Mouse (Mus musculus) testis, adult 2 months (tissue): ENCODE measurements around the gene Sowahc.

Experiments used
- CTCF ChIP-seq: fragments of 200-500 bp; IDR thresholded peaks from 2 replicates; pipeline ENCODE4 v1.5.1; 2012; ENCODE audit warnings: low read depth, mild to moderate bottlenecking, inconsistent platforms, low read length, moderate library complexity; ENCODE audit not compliant: control insufficient read depth, insufficient read depth, insufficient replicate concordance
- POLR2A ChIP-seq: fragments of 200-500 bp; IDR thresholded peaks from 2 replicates; pipeline ENCODE4 v1.6.1; 2012; ENCODE audit warnings: low read depth, mild to moderate bottlenecking, inconsistent platforms, low read length, moderate library complexity; ENCODE audit not compliant: control insufficient read depth

GRCm38 (mm10) chr10:59261603-59262002, 39.9 kb downstream of the Sowahc start:
- no peak for TF ChIP-seq POLR2A
- no peak for TF ChIP-seq CTCF
